Mouse (Mus musculus) layer of hippocampus, adult 18-20 months (tissue): ENCODE data around the gene Gm44511. TPM values are rescaled to one million over a fixed set of nuclear protein-coding genes. Genes with fewer than 3 reads are reported as not detected.
A peak's percentile ranks its signal among the peaks of the same experiment; 100 is the strongest.
"Not testable (repeated sequence)": the region's sequence is repeated elsewhere in the genome, so short reads cannot be mapped to it uniquely, and the experiment has no call there.

ENCODE experiments used
- DNase-seq, 2 experiments: peaks; one replicate each; pipeline ENCODE4 v3.0.0; 2022; ENCODE audit warnings: low spot score in 2 of 2
- total RNA-seq, 2 experiments: library from RNA; stranded (reverse); gene quantifications; 2 replicates each; pipeline ENCODE4 v1.2.3; 2021

Gm44511 gene
- total RNA-seq, 2 experiments from 2014 or later: not detected

- no peak for DNase-seq
Measured at GRCm38 (mm10) chr6:128841327-128842089, 15.4 kb upstream of the Gm44511 start.

- not testable (repeated sequence) for DNase-seq
Measured at GRCm38 (mm10) chr6:128840669-128841068, 14.6 kb upstream of the Gm44511 start.

GRCm38 (mm10) chr6:128839921-128840320 lies 13.8 kb upstream of the Gm44511 start:
- no peak for DNase-seq

- DNase-seq: peak in 1 of 2 experiments; percentile 84
Measured at GRCm38 (mm10) chr6:128839266-128839771, 13.2 kb upstream of the Gm44511 start.

GRCm38 (mm10) chr6:128838342-128839265 lies 12.5 kb upstream of the Gm44511 start:
- DNase-seq: peak; percentile 89 to 95

GRCm38 (mm10) chr6:128837454-128838341 lies 11.6 kb upstream of the Gm44511 start:
- DNase-seq: no peak

- no peak for DNase-seq
Measured at GRCm38 (mm10) chr6:128836955-128837334, 10.8 kb upstream of the Gm44511 start.

GRCm38 (mm10) chr6:128836191-128836954 lies 10.3 kb upstream of the Gm44511 start:
- DNase-seq: no peak

GRCm38 (mm10) chr6:128835571-128835970 lies 9.5 kb upstream of the Gm44511 start:
- DNase-seq: no peak

- no peak for DNase-seq
Measured at GRCm38 (mm10) chr6:128833046-128833445, 6.9 kb upstream of the Gm44511 start.

GRCm38 (mm10) chr6:128829837-128830236 lies 3.7 kb upstream of the Gm44511 start:
- no peak for DNase-seq

GRCm38 (mm10) chr6:128826781-128827180 lies 666 bp upstream of the Gm44511 start:
- no peak for DNase-seq

GRCm38 (mm10) chr6:128818083-128818802 lies 7.9 kb downstream of the Gm44511 start:
- DNase-seq: no peak

GRCm38 (mm10) chr6:128808532-128808931 lies 17.6 kb downstream of the Gm44511 start:
- DNase-seq: no peak

GRCm38 (mm10) chr6:128807021-128807420 lies 19.1 kb downstream of the Gm44511 start:
- no peak for DNase-seq

GRCm38 (mm10) chr6:128804823-128805640 lies 21.1 kb downstream of the Gm44511 start:
- DNase-seq: peak in 1 of 2 experiments; percentile 73

GRCm38 (mm10) chr6:128802999-128803857 lies 22.9 kb downstream of the Gm44511 start:
- DNase-seq: peak; percentile 95 to 99
